Mouse (Mus musculus) frontal cortex, adult (tissue): Measurements from ENCODE around the gene Radil.

Experiments used
- ATAC-seq: cut with Nextera tagmentation; 2 replicates; pipeline ENCODE4 v1.9.2; 2017; ENCODE audit warnings: mild to moderate bottlenecking, moderate library complexity, mixed read lengths; ENCODE audit not compliant: low TSS enrichment

Radil gene

GRCm38 (mm10) chr5:142545014-142545795 is 5.7 kb downstream of the Radil start:
- ATAC-seq, result no peak

GRCm38 (mm10) chr5:142537286-142537685 is 13.6 kb downstream of the Radil start:
- ATAC-seq, result no peak

- ATAC-seq, result no peak
These were observed 15.5 kb downstream of the Radil start for GRCm38 (mm10) chr5:142535388-142535787.

DNA sequence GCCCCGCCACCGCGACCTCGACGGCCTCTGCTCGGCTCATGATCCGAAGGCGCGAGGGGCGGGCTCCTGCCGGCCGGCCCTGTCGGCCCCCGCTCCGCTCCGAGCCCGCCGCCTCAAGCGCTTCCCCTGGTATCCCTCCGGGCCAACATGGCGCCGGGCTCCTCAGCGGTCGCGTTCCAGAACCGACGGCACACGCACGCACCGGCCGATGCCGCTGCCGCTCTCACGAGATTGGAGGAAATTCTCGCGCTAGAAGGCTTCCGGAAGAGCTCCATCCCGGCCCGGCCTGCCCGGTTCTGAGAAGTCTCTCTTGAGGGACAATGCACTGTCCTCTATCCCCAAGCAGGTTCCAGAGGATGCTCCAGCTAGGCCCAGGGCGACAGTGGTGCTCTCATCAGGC is 21.0 kb downstream of the Radil start, which contains the start of gene Papolb:
Gene Papolb (minus strand): TSS at position 162 of the 400 bp plus-strand sequence.
- ATAC-seq, result no peak

DNA sequence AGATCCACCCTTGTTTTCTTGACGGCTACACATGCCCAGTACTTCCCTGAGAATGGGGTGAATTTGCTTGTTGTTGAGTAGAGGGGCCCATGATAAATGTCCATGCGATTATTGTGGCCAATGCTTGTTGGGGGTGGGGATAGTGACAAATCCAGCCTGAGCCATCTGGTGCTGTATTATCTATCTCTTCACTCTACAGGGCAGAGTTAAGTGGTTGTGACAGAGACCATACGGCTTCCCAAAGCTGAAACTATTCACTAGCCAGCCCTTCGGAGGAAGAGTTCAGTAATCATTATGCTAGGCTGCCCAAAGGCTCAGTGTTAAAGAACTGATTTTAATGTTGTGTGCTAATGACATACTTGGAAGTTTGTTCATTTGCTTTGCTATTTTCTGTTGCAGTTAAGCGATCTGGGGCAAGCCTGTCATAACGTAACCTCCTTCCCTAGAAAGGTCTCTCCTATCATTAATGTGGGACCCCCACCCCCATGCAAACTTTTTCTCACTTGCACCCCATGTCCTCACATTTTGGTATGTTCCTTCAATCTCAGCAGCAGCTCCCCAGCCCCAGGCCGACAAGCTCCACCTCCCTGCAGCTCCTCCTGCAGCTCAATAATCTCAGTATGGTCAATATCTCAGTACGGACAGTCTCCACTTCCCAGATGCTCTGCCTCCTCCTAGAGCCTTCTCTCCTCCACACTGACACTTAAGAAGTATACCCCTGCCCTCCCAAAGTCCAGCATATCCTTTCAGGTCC is 26.0 kb downstream of the Radil start:
- ATAC-seq, result no peak

GRCm38 (mm10) chr5:142521195-142521866 is 29.6 kb downstream of the Radil start:
- ATAC-seq, result no peak

DNA sequence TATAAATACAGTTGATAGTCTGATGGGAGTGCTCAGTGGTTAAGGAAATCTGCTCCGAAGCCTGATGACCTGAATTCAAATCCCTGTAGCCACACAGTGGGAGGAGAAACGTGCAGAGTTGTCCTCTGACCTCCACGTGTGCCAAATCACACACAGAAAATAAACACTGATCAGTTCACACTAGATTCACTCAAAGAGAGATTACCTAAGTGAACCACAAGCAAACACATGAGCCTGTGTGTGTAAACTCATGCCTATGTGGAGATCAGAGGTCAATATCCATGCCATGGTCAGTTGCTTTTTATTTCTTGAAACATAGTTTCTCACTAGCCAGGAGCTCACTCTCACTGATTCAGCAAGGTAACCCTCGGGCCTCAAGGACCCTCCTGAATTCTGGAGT is 30.5 kb downstream of the Radil start:
- ATAC-seq, result no peak

DNA sequence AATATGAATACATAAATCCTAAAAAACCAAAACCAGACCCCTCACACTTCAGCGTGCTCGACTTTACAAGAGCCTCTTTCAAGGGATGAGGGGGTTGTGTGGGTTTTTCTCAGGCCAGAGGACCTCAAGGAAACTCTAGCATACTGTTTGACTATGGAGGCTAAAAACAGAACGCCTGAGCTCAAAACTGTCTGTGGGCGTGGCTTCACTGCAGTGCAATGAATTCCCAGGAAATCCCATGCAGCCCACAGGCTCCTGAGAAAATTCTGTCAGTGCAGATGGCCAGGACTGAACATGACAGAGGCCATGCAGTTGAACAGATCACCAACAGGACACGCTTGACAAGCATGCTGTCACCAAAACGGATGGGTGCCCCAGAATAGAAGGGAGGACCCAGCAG is 31.9 kb downstream of the Radil start:
- ATAC-seq, result peak; percentile 80; the same call in 1 of the 2 replicates

- peak; percentile 91 for ATAC-seq
These were observed 38.8 kb downstream of the Radil start for GRCm38 (mm10) chr5:142512112-142512511.

GRCm38 (mm10) chr5:142510061-142510414 is 40.9 kb downstream of the Radil start:
- ATAC-seq, result no peak

DNA sequence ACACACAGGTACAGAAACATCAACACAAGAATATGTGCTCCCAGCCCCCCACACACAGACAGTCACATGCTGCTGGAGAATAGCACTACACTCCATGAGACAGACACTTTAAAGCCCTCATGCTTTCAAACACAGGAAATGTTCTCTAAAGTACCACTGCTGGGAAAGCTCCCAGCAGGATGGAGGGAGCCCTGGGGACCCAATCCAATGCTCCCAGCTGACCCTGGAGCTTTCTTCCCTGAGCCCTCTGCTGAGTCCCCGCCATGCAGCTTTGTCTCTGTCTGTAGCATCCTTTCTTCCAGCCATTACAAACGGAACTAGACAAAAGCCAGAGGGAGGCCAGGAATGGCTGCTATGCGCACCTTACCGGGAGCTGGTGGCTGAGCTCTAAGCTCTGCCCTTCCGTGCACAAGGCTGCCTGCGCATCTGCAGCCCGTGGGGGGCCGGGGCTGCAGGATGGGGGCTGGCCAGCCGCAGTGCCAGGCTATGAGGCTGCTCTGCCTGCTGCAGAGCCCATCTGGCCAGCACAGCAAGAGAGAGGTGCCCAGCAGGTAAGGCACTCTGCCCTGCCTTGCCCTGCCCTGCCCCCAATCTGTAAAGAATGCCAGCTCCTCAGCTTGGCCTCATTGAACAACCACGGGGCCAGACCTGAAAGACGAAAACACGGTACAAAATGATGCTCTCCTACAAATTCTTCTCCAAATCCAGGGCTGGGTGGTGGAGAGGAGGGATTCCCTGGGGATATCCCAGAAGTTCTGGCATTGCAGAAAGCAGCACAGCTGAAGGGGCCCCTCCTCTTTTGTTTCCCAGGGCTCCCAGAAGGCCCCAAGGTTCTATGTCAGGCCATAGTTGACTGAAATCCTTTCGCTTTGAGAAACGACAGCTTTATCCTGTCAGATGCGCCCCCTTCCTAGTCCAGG is 41.5 kb downstream of the Radil start:
- no peak for ATAC-seq

DNA sequence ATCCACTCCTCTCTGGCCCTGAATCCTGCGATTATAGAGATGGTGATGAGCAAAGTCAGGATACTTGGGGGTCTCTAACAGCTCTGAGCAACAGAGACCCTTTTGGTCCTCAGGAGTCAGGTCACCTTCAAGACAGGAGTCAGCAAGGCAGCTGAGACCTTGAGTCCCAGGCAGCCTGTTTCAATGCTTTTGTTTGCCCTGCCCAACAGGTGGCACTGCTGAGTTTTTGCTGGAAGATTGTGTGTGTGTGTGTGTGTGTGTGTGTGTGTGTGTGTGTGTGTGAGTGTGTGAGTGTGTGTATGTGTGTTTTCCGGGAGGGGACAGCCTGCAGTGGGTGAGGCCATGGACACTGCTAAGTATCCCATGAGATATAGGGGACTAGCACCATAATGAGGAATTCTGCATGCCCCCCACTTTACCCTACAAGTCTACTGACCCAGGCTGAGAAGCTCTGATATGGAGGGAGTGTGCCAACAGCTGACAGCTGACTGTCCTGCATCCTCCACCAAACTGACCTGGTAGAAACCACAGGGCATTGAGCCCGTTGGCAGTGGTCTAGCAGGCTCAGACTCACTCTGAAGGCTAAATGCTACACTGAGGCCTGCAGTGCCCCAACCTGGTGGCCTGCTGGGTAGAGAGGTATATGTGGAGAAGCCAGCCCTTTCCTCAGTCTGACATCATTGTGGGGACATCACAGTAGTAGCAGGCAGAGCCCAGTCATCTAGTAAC is 45.0 kb downstream of the Radil start:
- ATAC-seq, result no peak

DNA sequence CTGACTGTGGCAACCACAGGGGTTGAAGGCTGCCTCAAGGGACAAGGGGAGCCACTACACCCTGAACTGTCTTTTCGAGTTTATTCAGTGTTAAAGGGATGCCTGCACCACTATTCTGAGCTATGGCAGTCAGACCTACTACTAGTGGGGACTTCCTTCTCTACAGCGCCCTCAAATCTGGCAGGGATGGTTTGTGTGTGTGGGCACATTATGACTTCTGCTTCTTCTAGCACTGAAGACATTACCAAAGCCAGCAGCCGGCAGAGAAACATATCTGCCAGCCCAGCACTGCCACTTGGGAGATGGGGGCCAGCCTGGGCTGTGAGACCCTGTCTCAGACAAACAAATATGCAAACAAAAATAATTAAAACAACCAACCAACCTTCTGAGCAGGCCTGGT is 46.7 kb downstream of the Radil start:
- peak; percentile 74 for ATAC-seq

GRCm38 (mm10) chr5:142502414-142502813 is 48.5 kb downstream of the Radil start:
- peak; percentile 90 for ATAC-seq

GRCm38 (mm10) chr5:142500918-142501317 is 50.0 kb downstream of the Radil start:
- ATAC-seq, result no peak

DNA sequence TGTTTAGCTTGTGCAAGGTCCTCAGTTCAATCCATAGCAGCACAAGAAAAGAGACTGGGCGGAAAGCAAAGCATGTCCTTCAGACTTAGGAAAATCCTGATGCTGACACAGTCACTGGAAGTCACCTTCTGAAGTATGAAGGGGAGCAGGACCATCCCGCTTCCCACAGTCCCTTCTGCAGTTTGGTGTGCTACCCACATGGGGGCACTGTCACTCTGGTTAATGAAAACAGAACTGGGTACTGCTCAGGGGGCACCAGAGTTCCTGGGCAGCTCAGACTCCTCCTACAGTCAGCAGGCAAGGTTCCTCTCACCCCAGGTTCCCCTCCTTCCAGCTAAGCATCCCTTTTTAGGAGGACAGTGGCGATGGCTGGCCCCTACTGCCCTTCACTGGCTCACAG is 51.9 kb downstream of the Radil start:
- peak; percentile 39; the same call in 1 of the 2 replicates for ATAC-seq

DNA sequence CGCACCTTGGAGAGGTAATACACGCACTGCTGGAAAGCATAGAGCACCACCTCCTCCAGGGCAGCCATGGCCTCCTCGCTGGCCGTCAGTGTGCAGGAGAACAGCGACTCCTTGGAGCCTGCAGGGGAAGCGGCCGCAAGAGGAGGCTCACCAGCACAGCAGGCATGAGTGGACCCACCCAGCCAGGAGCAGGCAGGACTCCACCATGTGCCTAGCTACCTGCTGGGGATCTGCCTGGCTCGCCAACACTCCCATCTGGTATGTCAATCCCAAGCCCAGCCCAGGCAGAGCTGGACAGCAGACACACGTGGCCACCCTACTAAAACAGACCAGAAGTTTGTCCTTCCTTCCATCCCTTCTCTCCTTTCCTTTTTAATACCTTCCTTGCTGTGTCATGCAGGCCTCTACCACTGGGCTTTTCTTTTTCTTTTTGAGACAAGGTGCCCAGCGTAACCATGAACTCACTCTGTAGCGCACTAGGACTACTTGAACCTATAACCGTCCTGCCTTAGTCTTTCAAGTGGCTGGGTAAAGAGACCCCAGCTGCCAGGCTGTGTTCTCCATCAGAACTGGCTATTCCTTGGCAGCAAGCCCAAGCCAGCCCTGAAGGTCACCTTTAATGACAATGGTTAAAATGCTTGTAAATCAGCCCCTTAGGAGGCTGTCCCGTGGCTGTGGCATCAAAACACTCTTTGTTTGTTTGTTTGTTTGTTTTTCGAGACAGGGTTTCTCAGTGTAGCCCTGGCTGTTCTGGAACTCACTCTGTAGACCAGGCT is 55.4 kb downstream of the Radil start:
- no peak for ATAC-seq

DNA sequence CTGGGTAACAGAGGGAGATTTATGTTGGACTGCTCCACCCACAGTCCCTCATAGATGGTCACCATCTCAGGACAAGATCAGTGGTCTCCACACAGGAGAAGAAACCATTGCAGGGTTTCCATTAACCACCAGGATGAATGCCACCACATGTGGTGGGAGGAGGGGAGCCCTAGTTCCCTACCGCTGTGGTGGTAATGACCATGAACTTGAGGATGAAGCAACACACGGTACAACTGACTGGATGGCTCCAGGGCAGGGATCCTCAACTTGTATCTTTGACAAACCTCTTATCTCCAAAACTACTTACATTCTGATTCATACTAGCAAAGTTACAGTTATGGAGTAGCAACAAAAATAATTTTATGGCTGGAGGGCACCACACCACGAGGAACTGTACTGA is 57.6 kb downstream of the Radil start:
- ATAC-seq, result no peak

DNA sequence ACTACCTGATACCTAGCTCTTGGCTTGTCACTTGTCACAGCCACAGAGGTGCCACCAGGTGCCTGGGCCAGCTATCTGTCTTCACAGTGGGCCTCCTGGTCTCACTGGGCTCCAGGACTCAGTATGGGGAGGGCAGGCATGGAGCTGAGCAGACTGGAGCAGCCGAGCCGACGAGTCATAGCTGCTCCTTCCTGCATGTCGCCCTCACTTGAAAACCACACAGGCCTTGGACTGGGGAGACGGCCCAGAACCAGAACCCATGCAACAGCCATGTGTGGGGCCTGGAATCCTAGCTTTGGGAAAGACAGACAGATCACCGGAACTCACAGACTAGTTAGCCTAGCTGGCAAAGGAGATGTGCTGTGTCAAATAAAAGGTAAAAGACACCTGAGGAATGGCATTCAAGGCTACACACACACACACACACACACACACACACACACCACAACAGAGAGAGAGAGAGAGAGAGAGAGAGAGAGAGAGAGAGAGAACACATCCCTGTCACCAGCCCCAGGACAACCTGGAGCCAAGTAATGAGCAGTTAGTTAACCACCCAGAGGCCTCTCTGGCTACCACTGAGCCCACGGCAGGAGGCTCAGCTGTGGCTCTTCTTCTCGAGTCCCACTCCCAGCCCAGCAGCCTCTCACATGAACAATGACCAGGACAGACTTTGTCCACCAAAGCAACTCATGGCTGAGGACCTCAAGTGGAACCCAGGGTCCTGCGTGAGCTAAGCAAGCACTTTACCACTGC is 60.8 kb downstream of the Radil start:
- ATAC-seq, result no peak
